Mouse (Mus musculus) neural tube, embryonic 14.5 days (tissue): ENCODE measurements around the gene Otub1. TPM values are rescaled to one million over a fixed set of nuclear protein-coding genes. Genes with fewer than 3 reads are reported as not detected.

ENCODE experiments used
- ATAC-seq: fragments of 200-750 bp; cut with Nextera tagmentation; 2 replicates; pipeline ENCODE4 v1.8.0; 2017; ENCODE audit warnings: low read depth, mild to moderate bottlenecking, moderate TSS enrichment, moderate library complexity
- H3K27ac ChIP-seq: fragments of 300-500 bp; sonication (generic); 2 replicates; pipeline ENCODE4 v1.5.1; 2014; ENCODE audit warnings: low read depth, mild to moderate bottlenecking, control low read depth, low read length, moderate library complexity, mixed read lengths
- H3K27me3 ChIP-seq: fragments of 300-500 bp; sonication (generic); 2 replicates; pipeline ENCODE4 v1.6.1; 2014; ENCODE audit warnings: low read length; ENCODE audit not compliant: control insufficient read depth, insufficient read depth
- H3K36me3 ChIP-seq: fragments of 300-500 bp; sonication (generic); 2 replicates; pipeline ENCODE4 v1.6.1; 2014; ENCODE audit warnings: low read length, mixed read lengths; ENCODE audit not compliant: control insufficient read depth, insufficient read depth
- H3K4me1 ChIP-seq: fragments of 300-500 bp; sonication (generic); 2 replicates; pipeline ENCODE4 v1.6.1; 2014; ENCODE audit warnings: low read length; ENCODE audit not compliant: control insufficient read depth, insufficient read depth
- H3K4me2 ChIP-seq: fragments of 300-500 bp; sonication (generic); 2 replicates; pipeline ENCODE4 v1.6.1; 2014; ENCODE audit warnings: mild to moderate bottlenecking, low read depth, low read length, control low read depth
- H3K4me3 ChIP-seq: fragments of 300-500 bp; sonication (generic); 2 replicates; pipeline ENCODE4 v1.5.1; 2014; ENCODE audit warnings: low read depth, low read length, control low read depth, mixed read lengths
- H3K9ac ChIP-seq: fragments of 300-500 bp; sonication (generic); replicated peaks from 2 replicates; pipeline ENCODE4 v1.6.1; 2014; ENCODE audit warnings: low read depth, mild to moderate bottlenecking, control low read depth, low read length, mixed read lengths
- H3K9me3 ChIP-seq: fragments of 300-500 bp; sonication (generic); 2 replicates; pipeline ENCODE4 v1.6.1; 2016; ENCODE audit warnings: low read length; ENCODE audit not compliant: control insufficient read depth
- WGBS: fragments of 180-500 bp; shearing (Covaris S2); extraction: QIAGEN DNeasy Blood & Tissue Kit; methylation state at CpG from one replicate; pipeline ENCODE4 v1.1.7; 2014; 5-methylcytosine and 5-hydroxymethylcytosine counted together
- polyA plus RNA-seq: library from polyadenylated mRNA; unstranded; fragments of >200 nt; fragmentation: Nextera tagmentation; extraction: Ambion mirVana; gene quantifications from 2 replicates; pipeline ENCODE4 v1.2.1, GENCODE M21; 2014

Otub1 gene
- polyA plus RNA-seq, 1 experiment from 2014 or later: 255 TPM

DNA sequence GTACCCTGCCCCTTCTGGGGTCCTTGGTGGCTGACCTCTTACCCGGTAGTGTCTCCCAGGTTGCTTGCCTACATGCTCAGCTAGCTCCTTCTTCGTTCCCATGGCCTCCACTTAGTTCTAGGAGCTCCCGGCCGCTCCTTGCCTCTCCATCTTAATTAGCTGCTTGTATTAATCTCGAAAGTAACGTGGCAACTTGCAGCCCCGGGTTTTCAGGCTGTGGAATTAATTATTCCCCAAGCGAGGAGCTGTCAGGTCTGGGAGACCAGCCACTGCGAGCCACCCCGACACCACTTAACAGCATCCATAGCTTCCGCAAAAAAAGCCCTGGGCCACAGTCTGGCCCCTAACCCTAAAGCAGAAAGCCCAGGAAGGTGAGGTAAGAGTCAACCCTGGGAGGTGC lies 22.7 kb downstream of the Otub1 start:
- Histone ChIP-seq H3K36me3 (no peaks in the 10 kb centered on the region), H3K9ac (peak overlapping the region; percentile 25; the same call in 1 of the 2 replicates), H3K9me3 (no peaks in the 10 kb centered on the region), H3K4me1 (peaks cover 31% of the 10 kb centered on the region), H3K27ac (no peak overlapping the region), H3K4me3 (no peak overlapping the region), H3K27me3 (no peaks in the 10 kb centered on the region), H3K4me2 (no peak overlapping the region)
- WGBS: 41% methylated on average over 11 of the region's 11 CpGs
- ATAC-seq: no peak

DNA sequence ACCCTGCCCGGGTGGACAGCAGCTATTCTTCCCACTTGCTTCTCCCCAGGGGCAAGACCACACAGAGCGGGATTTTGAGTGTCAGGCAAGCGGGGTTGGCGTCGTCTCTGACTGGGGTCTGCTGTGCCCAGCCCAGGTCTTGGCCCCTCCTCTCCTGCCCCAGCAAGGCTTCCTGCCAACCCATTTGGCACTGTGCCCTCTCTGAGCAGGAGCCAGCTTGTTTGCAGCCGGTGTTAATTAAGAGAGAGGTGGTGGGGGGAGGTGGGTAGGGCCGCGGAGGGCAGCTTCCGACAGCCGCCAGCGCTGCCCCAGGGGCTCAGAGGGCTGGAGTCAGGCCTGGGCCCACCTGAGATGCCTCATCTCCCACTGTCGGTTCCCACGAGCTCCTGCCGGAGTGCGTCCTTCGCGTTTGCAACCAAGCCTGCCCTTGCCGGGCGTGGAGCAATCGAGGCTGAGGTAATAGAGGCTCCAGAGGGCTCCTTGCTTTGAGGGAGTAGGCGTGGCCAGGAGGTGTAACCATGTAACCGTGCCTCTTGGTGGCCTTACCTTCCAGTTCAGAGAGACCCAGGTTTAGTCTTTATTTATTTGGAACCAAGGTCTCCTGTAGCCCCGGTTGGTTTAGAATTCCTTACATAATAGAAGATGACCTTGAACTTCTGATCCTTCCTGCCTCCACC lies 23.7 kb downstream of the Otub1 start:
- no peaks in the 10 kb centered on the region for H3K27me3 ChIP-seq
- peak overlapping the region; percentile 21; the same call in 1 of the 2 replicates for H3K9ac ChIP-seq
- H3K4me1 ChIP-seq: peaks cover 31% of the 10 kb centered on the region

DNA sequence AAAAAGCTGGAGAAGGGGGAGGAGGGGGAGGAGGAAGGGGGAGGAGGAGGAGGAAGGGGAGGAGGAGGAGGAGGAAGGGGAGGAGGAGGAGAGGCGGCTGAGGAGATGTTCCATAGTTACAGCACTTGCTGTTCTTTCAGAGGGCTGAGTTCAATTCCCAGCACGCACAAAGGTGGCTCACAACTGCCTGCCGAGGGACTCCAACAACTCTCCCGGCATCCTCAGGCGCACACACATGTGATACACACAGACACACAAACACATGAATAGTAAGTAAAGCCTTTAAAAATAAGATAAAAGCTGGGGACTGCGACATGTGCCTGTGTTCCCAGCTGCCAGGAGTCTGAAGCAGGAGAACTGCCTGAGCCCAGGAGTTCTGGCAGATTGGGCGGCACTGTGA lies 24.6 kb downstream of the Otub1 start:
- no peak for ATAC-seq
- Histone ChIP-seq H3K9ac (no peak overlapping the region), H3K27me3 (no peaks in the 10 kb centered on the region), H3K36me3 (no peaks in the 10 kb centered on the region), H3K27ac (no peak overlapping the region), H3K9me3 (no peaks in the 10 kb centered on the region), H3K4me1 (peaks cover 32% of the 10 kb centered on the region), H3K4me3 (no peak overlapping the region), H3K4me2 (no peak overlapping the region)
- 51% methylated on average over 7 of the region's 7 CpGs for WGBS

More for the DNA sequence above, 23.7 kb downstream of the Otub1 start:
- no peak overlapping the region for H3K4me3 ChIP-seq
- H3K36me3 ChIP-seq: no peaks in the 10 kb centered on the region
- H3K4me2 ChIP-seq: peak overlapping the region; percentile 23; the same call in 1 of the 2 replicates
- WGBS: 6% methylated on average over 23 of the region's 23 CpGs
- peak; percentile 70 for ATAC-seq
- H3K9me3 ChIP-seq: no peaks in the 10 kb centered on the region
- H3K27ac ChIP-seq: 0 out of 2 replicates have a peak overlapping the region, but pooled peaks have one; percentile 22

DNA sequence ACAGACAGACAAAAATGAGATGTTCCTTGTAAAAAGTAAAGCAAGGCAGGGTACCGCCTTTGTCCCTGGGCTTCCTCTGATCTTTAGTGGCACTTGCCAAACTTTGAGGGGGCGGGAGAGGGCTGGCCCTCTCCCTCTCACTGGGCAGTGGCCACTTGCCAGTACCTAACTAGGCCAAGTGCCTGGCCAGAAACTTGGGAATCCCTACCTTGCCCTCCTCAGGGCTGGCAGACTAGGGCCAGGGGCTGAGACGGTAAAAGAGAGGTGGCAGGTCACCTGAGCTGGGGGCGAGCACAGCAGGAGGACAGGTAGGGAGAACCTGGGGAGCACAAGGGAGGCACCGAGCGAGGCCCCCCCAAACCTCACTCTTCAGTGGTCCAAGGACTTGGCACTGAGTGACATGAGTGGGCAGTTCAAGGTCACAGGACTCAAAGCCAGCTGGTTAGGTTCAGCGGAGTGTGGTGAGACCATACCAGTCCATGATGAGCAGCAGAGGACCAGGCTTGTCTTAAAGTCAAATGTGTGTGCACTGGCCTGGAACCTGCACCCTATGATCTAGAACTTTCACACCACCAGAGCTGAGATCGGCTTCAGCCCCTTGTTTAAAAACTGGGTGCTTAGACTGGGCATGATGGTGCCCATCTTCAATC lies 25.2 kb downstream of the Otub1 start:
- H3K36me3 ChIP-seq: no peaks in the 10 kb centered on the region
- H3K9ac ChIP-seq: no peak overlapping the region
- no peak overlapping the region for H3K27ac ChIP-seq
- no peaks in the 10 kb centered on the region for H3K9me3 ChIP-seq
- H3K4me3 ChIP-seq: no peak overlapping the region
- no peak for ATAC-seq
- no peak overlapping the region for H3K4me2 ChIP-seq
- H3K4me1 ChIP-seq: peaks cover 33% of the 10 kb centered on the region
- no peaks in the 10 kb centered on the region for H3K27me3 ChIP-seq
- WGBS: 84% methylated on average over 8 of the region's 8 CpGs

DNA sequence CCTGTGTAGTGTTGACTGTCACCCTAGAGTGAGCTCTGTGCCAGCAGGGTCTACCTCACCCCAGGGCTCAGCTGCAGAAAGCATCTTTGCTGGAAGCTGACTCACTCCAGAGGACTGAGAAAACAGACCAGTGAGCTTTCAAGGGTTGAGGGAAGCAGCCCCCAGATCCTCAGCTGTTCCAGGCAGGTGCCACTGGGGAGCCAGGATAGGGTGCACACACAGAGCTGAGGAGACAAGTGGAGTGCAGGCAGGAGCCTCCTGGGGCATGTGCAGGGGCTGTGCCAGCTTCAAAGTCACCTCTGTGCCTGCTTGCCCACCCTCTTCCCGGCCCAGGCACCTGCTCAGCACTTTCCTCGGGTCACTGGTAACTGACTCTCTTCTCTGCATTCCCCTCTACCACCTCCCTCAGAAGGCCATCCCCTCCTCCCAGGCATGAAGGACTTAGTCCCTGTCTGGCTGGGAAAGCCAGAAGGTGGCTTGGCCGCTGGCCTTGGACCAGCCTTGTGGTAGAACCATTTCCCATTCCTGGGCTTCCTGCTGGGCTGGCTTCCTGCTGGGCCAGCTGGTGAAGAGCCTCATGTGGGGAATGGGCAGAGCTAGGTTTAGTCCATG lies 27.2 kb downstream of the Otub1 start:
- Histone ChIP-seq H3K4me1 (peaks cover 30% of the 10 kb centered on the region), H3K27ac (no peak overlapping the region), H3K4me2 (no peak overlapping the region), H3K9me3 (no peaks in the 10 kb centered on the region), H3K4me3 (no peak overlapping the region), H3K9ac (no peak overlapping the region), H3K27me3 (no peaks in the 10 kb centered on the region), H3K36me3 (no peaks in the 10 kb centered on the region)
- WGBS: 36% methylated on average over 3 of the region's 3 CpGs
- ATAC-seq: no peak

DNA sequence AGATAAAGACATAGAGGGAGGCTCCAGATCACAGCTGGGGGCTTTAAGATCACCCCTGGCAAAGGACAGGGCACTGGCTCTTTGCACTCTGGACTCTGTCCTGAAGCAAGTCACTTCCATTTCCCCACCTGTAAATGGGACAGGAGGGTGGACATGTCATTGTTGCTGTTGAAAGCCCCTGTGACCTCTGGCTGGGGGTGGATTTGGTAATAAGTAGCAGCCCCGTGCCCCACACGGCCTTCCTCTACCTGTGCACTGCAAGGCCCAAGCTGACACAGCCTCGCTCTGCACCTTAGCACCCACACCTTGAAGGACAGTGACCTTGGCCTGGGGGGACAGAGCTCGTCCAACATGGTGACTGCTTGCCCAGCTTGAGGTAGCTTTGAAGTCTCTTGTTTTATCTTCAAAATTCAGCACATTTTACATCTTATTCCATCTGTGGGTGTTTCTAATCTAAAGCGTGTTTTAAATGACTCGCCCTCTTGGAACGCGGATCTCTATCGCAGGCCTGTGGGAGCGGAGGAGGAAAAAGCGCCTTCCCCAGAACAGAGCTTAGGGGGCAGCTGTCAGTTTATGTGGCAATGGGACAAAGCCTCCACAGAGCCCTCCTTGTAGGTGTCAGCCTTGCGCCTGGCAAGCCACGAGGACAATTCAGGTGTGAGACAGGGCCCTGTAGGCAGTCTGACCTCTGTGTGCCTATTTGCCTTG lies 28.2 kb downstream of the Otub1 start:
- Histone ChIP-seq H3K27me3 (no peaks in the 10 kb centered on the region), H3K4me1 (peaks cover 26% of the 10 kb centered on the region), H3K9me3 (no peaks in the 10 kb centered on the region), H3K27ac (no peak overlapping the region), H3K4me2 (no peak overlapping the region), H3K36me3 (no peaks in the 10 kb centered on the region), H3K9ac (no peak overlapping the region), H3K4me3 (no peak overlapping the region)
- 63% methylated on average over 13 of the region's 13 CpGs for WGBS
- no peak for ATAC-seq

DNA sequence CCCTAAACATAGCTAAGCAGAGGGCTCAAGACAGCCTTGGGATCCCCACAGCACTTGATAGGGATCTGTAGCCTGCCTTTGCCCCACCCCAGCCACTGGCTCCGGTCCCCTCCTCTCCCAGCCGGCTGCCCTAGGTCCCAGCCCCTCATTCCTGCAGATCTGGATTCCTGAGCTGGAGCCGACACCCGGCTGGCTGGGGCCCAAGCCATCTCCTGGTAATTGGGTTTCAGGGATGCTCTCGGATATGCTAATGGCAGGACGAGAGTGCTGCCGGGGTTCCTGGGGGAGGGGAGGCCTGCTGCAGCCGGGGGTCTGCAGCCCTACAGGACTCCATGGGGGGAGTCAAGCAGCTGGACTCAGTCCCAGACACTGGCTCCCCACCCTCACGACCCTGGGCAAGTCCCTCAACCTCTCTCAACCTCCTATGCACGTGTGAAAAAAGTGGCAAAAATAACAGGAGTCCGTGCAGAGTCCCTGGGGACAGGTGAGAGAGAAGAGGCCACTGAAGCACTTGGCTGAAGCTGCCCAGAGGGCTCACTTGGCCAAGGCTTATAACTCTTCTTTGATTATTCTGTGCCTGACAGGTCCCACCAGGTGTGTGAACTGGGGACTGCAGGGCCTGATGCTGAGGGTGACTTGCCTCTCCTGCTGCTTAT lies 29.9 kb downstream of the Otub1 start:
- no peaks in the 10 kb centered on the region for H3K27me3 ChIP-seq

DNA sequence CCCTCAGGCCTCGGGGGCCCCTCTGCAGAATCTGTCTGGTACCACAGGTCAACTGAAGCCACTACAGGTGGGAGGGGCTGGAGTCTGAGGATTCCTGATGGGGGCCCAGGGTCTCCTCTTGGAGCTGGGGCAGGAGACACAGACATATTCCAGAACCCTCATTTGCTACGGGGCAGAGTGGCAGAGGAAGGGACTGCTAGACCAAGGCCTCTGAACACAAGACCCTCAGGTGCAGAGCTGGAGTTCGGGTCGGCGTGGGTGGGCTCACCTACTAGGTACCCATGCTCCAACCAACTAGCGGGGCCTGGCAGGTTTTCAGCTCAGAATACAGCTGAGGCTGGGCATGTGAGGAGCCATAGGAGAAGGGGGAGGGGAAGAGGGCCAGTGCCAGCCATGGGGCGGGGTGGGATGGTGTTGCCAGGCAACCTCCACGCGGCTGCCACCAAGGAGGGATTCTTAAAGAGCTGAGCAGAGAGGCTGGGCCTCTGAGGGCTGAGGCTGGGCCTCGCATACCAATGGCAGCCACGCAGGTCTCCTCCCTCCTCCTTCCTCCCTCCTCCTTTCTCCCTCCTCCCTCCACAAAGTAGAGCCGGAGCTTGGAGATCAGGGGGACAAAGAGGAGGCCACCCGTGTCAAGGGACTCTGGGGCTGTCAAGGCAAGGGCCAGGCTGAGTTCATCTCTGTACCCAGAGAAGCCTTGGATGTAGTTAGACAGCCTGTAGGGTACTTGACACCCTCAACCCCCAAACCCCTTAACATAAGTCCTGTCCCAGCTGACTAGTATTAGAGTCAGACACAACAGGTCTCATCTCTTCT lies 33.9 kb downstream of the Otub1 start:
- H3K27ac ChIP-seq: peak overlapping the region; percentile 6; the same call in 1 of the 2 replicates
- H3K4me2 ChIP-seq: peak overlapping the region; percentile 1; the same call in 1 of the 2 replicates
- H3K4me3 ChIP-seq: no peak overlapping the region
- WGBS: 5% methylated on average over 13 of the region's 13 CpGs
- no peaks in the 10 kb centered on the region for H3K36me3 ChIP-seq
- H3K9ac ChIP-seq: no peak overlapping the region
- no peaks in the 10 kb centered on the region for H3K27me3 ChIP-seq
- H3K4me1 ChIP-seq: peaks cover 20% of the 10 kb centered on the region
- H3K9me3 ChIP-seq: no peaks in the 10 kb centered on the region
- peak; percentile 93 for ATAC-seq

More for the DNA sequence above, 29.9 kb downstream of the Otub1 start:
- no peak for ATAC-seq
- Histone ChIP-seq H3K9ac (no peak overlapping the region), H3K9me3 (no peaks in the 10 kb centered on the region), H3K36me3 (no peaks in the 10 kb centered on the region), H3K4me1 (peaks cover 23% of the 10 kb centered on the region), H3K4me3 (no peak overlapping the region), H3K4me2 (no peak overlapping the region), H3K27ac (no peak overlapping the region)
- WGBS: 6% methylated on average over 11 of the region's 11 CpGs
